Mouse (Mus musculus): ENCODE data around the gene Prkn.

Gene Prkn

DNA sequence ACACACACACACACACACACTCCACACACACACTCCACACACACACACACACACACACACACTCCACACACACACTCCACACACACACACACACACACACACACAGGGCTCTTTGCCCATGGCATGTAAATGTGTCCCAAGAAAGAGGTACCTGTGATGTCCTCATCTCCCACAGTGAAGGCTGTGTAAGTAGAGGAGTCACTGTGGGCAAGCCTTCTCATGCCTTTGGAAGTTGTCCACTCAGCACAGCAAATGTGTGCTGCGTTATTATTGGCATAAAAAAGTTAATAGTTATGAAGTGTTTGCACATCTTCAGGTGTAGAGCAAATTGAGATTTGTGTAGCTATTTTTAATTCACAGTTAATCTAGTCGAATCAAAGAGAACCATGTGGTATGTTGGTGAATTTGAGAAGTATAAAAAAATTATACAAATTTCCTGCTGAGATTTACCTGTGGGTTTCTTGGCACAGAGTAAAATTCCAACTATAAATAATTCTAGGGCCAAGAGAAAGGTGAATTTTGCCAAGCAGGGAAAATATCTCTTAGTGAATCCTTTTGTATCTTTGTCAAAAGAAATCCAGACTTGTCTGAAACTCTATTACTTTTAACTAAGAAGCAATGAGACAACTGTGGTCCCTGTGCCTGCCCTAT lies 562.2 kb downstream of the Prkn start:
- DNase-seq (ENCODE audit: low read depth), result no peak

DNA sequence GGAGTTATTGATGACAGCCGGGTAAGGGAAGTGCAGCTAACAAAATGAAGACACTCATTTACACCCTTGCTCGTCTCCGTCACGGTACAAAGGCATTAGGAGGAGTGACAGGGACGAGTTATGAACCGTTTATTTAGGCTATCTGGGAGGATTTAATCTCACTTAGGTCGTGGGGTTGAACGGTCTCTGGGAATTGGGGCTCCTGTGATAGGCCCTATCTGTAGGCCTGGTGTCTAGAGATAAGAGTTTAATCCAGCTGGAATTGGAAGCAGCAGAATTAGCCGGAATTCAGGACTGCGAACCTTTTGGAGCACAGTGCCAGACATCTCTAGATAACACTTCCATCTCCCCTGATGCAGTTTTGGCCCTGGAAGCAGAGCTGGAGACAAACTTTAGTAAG lies 571.2 kb downstream of the Prkn start:
- DNase-seq (ENCODE audit: low read depth), result no peak

DNA sequence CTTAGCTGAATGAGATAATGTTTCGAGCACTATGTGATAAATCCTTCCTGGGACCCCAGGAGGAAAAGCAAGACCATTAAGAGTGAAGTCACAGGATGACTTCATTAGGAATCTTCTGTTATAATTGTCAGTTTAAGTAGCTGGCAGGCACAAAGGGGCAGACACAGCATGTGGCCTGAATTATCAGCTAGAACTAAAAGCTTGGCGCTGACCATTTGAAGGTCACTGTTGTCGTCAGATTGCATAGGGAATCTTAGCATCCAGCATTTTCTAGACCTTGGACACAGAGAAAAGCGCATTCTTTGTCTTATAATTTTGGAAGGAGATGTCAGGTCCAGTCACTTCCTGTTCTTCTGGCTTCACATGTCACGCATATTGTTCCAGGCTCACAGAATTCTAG lies 573.5 kb downstream of the Prkn start:
- DNase-seq (ENCODE audit: low read depth), result no peak

DNA sequence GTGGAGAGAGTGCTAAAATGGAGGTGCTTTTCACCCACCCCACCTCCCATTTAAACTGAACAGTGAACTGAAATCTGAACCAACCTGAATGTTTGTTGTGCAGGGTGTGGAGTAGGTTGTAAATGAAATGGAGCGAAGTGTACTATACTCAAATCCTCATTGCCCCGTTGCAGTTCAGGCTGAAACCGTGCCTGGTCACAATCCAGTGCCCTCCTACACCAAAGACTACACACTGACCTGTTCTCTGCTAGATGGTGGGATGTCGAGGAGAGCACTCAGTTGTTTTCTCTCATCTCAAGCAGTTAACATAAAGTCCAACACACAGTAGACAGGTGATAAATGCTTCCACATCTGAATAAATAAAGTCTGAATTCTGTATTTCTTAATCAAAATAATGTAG lies 574.1 kb downstream of the Prkn start:
- DNase-seq (ENCODE audit: low read depth), result no peak

DNA sequence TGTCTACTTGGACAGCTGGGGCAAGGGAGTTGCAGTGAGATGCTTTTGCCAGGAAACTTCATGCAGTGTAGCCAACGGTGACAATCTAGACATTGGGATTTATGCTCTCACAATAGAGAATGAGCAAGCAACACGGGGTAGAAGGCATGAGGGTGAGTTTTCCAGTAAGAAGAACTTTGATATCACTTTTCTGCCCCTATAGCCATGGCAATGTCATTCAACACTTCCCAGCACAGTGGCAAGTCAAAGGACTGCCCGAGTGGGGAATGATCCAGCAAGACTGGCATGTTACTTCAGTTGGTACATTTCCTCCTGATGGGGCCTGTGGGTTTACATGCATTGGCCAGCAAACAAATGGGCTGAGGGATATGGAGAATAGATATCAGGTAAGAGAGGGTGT lies 577.0 kb downstream of the Prkn start:
- DNase-seq (ENCODE audit: low read depth), result no peak

DNA sequence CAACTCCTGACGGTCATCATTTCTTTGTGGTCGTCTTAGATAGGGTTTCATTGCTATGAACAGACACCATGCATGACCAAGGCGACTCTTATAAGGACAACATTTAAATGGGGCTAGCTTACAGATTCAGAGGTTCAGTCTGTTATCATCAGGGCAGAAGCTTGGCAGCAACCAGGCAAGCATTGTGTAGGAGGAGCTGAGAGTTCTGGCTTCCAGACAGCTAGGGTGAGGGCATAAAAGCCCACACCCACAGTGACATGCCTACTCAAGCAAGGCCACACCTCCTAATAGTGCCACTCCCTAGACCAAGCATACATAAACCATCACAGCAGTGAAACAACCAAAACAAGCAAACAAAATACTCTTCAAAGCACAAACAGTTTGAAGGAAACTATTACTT lies 579.3 kb downstream of the Prkn start:
- DNase-seq (ENCODE audit: low read depth), result no peak

DNA sequence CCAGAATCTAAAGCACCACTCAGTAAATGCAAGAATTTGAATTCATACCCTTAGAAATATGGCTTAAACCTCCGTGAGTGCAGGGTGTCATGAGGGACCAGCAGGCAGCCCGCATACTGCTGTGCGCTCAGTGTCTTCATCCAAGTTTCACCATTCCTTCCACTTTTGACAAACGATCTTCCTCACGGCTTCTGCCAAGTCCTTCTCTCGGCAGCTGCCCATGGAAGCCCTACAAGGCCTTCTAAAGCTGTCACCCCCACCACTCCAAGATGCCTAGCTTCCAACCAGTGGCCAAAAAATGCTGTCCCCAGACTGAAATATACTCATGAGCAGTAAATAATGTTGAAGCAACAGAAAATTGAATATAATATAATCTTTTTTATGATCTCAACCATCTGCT lies 580.7 kb downstream of the Prkn start:
- DNase-seq (ENCODE audit: low read depth), result no peak

DNA sequence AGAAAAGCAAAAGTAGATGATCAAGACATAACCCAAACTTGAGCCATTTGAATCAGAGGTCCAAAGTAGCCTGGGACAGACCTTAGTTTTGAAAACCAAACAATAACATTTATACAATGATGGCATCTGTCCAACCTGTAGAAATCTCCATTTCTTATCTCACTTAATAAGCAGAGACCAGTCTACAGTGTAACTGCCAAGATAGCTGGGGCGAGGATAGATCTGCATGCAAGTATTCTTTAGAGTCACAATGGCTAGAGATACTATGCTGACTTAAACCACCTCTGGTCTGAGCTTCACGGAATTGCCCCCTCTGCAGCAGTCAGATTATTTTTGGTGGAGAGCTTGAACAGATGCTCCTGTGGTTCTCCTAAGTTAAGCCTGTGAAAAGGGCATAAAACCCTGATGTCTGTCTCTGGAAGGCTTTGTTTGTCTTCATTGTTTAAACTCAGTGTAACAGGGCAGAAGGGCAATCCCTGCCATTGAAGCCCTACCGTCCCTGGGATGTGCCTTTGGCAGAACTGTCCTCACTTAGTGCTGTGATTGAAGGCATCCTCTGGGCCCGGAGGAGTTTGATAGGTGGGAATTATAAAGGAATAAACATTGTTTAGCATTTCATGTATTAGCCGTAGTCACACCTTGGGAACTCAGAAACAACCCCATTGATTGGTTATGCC lies 581.2 kb downstream of the Prkn start:
- no peak for DNase-seq (ENCODE audit: low read depth)

DNA sequence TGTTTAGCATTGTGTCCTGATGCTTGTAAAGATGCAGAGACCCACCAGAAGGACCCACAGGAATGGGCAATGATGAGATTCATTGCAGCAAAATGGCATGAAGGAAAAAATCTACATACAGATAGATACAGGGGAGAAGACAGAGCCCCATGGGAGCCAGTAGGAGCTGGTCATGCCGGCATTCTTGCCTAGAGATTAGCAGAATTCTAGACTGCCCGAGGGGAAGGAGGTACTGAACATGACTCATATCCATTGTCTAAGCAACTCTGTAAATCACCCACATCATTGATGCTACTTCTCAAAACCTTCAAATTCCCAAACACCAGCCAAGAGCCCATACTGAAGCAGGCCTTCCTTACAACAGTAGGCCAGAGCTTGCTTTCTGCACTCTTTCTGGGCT lies 591.1 kb downstream of the Prkn start:
- no peak for DNase-seq (ENCODE audit: low read depth)

DNA sequence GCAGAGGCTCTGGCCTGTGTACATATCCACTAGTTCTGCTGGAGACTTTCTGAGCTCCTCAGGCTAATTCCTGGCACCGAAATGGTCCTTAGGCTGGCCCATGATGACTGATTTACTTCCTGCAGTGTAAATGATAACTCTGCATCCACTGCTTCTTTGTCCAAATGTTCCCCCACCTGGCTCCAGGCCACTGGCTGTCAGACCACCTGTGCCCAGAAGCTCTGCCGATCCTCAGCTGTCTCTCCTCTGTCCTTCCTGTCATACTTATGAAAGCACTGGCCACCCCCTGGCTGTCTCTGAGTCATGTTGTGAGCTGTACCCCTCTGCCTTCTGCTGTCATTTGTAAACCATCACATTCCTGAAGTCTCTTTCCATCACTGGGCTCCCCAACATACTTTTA lies 592.4 kb downstream of the Prkn start:
- no peak for DNase-seq (ENCODE audit: low read depth)

DNA sequence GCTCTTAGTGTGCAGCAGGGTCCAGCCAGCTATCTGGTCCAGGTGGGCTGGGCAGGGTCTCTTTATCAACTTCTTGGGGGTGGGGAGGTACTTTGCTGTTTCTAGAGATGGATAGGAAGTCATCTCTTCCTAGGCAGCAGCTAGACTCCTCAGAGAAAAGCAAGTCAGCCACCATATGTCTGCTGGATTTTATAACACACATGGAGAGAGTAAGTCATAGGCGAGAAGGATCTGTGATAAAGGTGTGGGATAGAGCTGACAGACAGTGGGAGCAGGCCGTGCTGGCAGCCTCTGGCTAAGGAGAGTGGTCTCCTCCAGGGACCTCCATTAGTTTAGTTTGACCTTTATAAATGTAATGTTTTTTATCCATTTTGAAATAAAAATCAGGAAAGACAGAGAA lies 622.5 kb downstream of the Prkn start:
- no peak for DNase-seq (ENCODE audit: low read depth)

DNA sequence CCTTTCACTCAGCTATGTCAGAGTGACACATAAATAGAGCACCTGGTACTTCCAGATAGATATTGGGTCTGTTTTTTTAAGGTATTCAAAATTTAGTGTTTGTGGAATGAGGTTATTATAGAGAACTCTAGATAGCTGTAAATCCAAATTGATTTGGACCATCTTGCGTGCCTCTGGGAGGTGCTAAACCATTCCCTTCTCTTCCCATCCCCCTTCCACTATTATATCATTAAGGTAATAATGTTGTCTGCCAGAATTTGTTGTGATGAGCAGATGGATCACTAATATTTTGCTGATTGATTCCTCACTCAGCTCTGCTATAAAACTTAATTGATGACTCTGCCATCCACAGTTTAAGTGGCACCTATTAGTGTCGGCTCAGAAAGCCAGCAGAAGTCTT lies 625.9 kb downstream of the Prkn start:
- DNase-seq (ENCODE audit: low read depth), result no peak

DNA sequence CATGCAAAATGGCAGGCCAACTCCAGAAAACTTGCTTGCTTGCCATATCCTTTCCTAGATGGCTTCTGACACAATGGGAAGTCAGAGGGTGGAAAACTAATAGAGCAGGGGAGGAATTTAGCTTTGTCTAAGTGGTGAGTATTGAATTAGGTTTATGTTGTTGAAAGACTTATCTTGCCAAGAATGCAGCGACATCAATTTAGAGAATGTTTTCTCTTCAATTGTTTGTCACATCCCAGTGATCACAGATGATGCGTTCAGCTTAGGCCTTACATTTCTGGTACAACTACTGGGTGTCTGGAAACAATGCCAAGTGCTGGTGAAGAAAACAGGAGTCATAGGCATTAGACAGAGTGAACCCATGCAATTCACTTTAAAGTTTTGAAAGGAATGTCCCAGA lies 628.4 kb downstream of the Prkn start:
- DNase-seq (ENCODE audit: low read depth), result no peak

DNA sequence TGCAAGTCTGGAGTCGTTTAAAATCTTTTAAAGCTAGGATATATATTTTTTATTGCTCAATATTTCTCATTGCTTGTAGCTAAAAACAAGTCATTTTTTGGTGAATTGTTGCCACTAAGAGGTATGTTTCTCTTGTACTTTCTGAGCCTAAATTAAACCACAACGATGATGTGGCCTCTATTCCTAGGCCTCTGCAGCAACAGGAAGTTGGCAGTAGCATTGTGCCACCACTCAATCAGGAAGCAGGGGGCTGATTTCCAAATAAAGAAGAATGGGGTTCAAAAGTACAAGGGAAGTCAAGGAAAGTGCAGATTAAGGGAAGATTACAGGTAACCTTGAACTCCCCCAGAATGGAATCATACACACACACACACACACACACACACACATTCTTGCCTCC lies 642.8 kb downstream of the Prkn start:
- DNase-seq (ENCODE audit: low read depth), result no peak

DNA sequence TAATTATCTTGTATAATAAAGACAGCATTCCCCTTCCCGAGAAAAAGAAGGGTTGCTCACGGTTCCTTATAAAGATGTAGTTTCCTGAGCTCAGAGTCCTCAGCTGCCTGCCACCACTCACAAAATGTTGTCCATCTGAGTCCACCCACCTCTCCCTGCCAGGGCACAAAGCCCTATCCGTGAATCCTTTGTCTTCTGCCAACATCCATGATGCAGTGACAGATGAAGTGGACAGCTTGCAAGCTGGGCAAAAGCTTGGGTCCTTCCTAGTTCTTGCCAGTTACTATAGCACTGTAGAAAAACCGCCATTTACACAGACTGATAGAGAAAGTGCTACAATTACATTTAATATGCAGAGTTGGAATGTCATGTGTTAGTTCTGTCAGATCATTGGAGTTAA lies 649.9 kb downstream of the Prkn start:
- DNase-seq (ENCODE audit: low read depth), result no peak

DNA sequence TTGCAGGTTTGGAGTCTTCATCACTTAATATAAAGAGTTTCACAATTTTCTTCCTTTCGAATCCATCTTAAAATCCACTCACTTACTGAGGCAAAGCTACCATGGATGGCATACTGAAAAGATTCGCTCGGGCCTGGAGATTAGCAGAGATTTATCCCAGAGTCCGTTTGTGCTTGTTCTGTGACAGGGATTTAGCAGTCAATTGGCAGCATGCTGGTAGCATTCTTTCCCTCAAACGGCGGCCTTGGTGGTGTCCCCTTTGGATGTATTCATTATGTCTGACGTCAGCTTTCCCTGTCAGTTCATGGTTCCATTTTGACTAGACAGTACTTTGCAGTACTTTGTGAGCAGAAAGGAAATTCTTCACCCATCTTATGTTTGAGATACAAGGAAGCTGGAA lies 662.4 kb downstream of the Prkn start:
- no peak for DNase-seq (ENCODE audit: low read depth)

DNA sequence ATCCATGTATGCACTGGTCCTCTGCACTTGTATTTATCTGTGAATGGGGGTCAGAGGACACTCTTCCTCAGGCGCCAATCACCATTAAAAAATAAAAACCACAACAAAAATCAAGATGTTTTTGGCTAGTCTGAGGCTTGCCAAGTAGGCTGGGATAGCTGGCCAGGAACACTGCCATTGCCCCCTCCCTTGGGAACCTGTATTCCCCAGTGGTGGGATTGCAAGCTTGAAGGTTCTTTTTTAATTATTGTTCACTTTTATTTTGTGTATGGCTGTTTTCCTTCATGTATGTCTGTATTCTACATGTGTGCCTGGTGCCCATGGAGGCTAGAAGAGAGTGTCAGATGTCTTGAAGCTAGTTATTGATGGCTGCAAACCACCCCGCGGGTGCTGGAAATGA lies 664.3 kb downstream of the Prkn start:
- DNase-seq (ENCODE audit: low read depth), result no peak

DNA sequence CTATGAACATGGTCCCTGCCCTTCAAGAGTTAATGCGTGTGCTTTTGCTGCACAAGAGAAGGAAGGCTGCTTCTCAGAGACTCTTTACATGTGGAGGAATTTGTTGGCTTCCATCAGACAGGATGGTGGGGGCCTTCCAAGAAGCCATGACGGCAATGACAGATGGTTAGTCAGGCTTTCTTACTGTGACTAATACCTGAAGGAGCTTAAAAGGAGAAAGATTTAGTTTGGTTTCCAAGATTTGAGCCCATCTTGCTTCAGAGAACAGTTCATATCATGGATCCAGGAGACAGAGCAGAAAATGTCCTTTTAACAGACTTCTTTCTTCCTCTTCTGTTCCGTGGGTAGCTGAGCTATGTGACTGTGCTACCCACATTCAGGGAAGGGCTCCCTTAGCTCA lies 666.9 kb downstream of the Prkn start:
- no peak for DNase-seq (ENCODE audit: low read depth)

DNA sequence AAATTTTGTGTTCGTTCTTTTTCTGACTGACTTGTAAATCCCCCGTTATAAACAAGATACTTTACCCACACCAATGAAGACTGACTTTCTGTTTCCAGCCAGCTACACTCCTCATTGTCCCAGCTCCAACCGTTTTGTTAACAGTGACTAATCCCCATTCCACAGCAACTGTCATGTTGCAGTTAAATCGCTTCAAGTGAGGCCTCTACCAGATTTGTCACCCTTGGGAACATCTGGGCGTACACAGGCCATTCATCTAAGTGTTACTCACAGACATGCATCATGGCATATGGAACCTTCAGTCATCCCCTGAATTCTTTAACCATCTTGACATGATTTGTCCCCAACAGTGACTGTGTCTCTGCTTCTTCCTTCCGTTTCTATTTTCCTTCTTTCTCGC lies 669.9 kb downstream of the Prkn start:
- no peak for DNase-seq (ENCODE audit: low read depth)

DNA sequence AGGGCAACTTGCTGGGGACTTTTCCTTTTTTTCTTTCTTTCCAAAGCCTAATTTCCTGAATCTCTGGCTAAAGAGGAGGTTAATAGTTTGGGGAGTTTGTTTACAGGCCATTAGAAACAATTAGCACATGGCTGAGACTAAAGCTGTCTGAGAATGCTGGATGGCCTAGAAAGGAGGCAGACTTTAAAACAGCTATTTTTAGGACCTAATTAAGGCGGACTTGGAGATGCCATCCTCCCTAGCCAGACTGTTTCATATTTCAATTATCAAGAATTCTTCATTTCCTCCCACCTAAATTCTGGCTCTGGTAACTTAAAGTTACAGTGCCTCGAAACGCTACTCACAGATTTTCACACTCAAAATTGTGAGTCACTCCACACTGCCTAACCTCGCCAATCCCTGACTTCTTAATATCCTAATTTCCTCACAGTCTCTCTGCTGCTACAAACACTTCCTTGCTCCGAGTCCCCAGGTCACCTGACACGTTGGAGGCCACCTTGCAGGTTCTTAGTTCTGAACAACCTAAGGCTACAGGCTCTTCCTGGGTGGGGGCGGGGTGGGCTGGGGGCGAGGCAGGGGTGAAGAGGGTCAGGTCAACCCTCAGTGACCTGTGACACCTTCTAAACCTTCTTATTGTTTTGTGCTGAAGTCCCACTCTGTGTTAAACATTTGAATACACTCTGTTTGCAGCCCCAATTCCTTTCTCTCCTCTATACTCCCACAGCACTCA lies 674.0 kb downstream of the Prkn start:
- DNase-seq (ENCODE audit: low read depth), result no peak

DNA sequence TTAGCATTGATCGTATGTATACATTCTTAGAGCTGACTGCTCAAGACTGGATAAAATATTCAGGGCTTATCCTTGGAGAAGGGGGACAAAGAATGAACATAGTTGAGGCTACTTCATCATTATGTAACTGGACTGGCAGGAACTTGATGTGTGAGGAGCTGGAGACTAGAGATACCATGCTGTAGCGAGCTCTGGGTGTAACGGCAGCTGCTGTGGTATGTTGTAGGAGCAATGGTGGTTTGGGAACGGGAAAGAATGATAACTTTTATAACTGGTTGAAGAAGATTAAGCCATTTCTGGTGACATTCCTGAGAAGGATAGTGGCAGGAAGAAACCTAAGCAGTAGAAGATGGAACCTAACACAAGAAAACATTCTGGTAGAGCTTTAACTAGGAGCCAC lies 675.4 kb downstream of the Prkn start:
- no peak for DNase-seq (ENCODE audit: low read depth)

DNA sequence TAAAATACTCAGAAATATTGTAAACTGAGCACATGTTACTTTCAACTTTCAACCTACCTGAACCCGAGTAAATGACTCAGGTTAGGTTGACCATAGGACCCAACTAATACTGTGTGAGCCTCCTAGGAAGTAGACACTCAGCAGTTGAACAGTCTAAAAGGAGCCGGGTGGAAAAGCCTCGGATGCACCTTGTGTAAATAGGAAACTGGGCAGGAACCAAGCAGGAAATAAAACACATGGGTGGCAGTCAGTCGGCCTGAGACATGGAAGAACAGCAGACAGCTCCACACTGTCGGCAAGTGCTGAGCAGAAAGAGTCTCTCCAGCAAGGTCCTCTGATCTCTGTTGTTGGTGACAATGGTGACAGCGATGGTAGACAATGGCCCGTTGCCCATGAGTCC lies 676.0 kb downstream of the Prkn start:
- no peak for DNase-seq (ENCODE audit: low read depth)

DNA sequence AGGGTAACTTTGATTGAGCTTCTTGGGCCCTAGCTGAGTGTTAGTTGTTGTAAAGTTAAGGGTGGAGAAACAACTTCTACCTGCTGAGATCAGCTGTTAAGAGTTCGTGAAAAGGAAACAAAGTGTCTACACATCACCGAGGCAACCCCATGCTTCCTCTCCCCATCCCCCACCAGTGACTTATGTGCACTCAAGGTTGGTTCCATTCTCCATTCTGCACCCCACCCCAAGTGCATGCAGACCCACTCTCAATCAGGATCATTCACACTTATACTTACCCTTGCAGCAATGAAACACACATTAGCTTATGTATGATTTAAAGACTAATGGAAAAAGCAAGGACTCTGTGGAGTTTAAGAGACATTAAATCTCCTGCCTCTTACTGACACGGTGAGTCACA lies 691.9 kb downstream of the Prkn start:
- no peak for DNase-seq (ENCODE audit: low read depth)

DNA sequence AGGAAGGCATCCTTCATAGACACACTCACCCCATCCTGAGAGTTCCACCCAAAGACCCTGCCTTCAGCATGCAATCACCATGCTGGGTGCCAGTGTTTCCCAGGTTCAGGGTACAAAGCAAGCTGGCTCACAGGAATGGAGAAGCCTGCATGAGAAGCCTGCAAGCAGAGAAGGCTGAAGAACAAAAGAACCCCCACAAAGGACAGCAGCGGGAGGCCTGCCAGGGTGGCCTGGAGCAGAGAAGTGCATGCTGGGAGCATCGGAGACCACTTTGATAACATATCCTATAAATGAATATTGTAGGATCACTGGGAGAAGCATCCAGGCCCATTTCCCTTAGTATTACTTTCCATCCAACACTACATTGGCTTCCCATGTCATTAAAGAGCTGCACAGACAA lies 692.6 kb downstream of the Prkn start:
- DNase-seq (ENCODE audit: low read depth), result no peak
